In genomic region chr1:163337821-163338220, GRCm38 (mm10) we compare ENCODE assay signal across 13 mouse cellular contexts. TPM values are rescaled to one million over a fixed set of nuclear protein-coding genes. Genes with fewer than 3 reads are reported as not detected.
DNase-seq lines count a peak whose midpoint lies in the region; ATAC-seq and TF ChIP-seq lines count a peak whose summit lies in the region.
"Had no signal": no experiment of that assay in that cellular context is flagged by ENCODE, and none has a peak within 500 bp of the region (broad histone marks: within the 10 kb centered on the region; RNA-seq: fewer than 3 reads in every experiment).

No protein-coding gene starts in this region.

- 0 out of 2 replicates have a peak, but pooled peaks cover 3% of the 10 kb centered on the region for H3K4me1 ChIP-seq in liver, adult 2 months (ENCODE audit: control insufficient read depth, insufficient read depth, low read length)
- peaks cover 6% of the 10 kb centered on the region; the same call in 1 of the 2 replicates for H3K4me1 ChIP-seq in liver, postnatal 0 days (ENCODE audit: insufficient read depth)
- peaks cover 11% of the 10 kb centered on the region; the same call in 1 of the 2 replicates for H3K4me1 ChIP-seq in forebrain, postnatal 0 days (ENCODE audit: insufficient read depth)
- H3K4me1 ChIP-seq in midbrain, embryonic 15.5 days: no peaks in the 10 kb centered on the region
- H3K4me1 ChIP-seq: liver, embryonic 12.5 days; midbrain, embryonic 13.5 days; neural tube, embryonic 12.5 days had no signal

- H3K27ac ChIP-seq in liver, adult 2 months (replicated peaks; ENCODE audit: insufficient read depth, low read depth, low read length): no peak overlapping the region
- no peak overlapping the region for H3K27ac ChIP-seq in liver, postnatal 0 days (ENCODE audit: low read depth)
- no peak overlapping the region for H3K27ac ChIP-seq in forebrain, postnatal 0 days (ENCODE audit: low read depth, low read length)
- no peak overlapping the region for H3K27ac ChIP-seq in midbrain, embryonic 15.5 days
- H3K27ac ChIP-seq: liver, embryonic 12.5 days; midbrain, embryonic 13.5 days; neural tube, embryonic 12.5 days had no signal

- TF ChIP-seq POLR2A in liver, adult 2 months (IDR thresholded peaks at IDR 0.05; ENCODE audit: extremely low read depth, insufficient read depth, low read length): no peak

- TF ChIP-seq CTCF in liver, adult 2 months (IDR thresholded peaks at IDR 0.05; ENCODE audit: low read depth, low read length): no peak
- TF ChIP-seq CTCF in liver, postnatal 0 days (IDR thresholded peaks at IDR 0.05; ENCODE audit: low read depth): no peak
- TF ChIP-seq CTCF in forebrain, postnatal 0 days (IDR thresholded peaks at IDR 0.05; ENCODE audit: low read depth): no peak

- H3K4me3 ChIP-seq in liver, adult 2 months (ENCODE audit: insufficient read depth, low read depth, low read length): no peak overlapping the region
- no peak overlapping the region for H3K4me3 ChIP-seq in liver, postnatal 0 days (ENCODE audit: low read depth, low read length)
- no peak overlapping the region for H3K4me3 ChIP-seq in forebrain, postnatal 0 days (ENCODE audit: low read depth, low read length)
- H3K4me3 ChIP-seq in midbrain, embryonic 15.5 days: no peak overlapping the region
- H3K4me3 ChIP-seq: liver, embryonic 12.5 days; midbrain, embryonic 13.5 days; neural tube, embryonic 12.5 days had no signal

- no peaks in the 10 kb centered on the region; the same call in 1 of the 2 replicates for H3K9me3 ChIP-seq in liver, postnatal 0 days (ENCODE audit: low read length)
- H3K9me3 ChIP-seq in forebrain, postnatal 0 days (ENCODE audit: low read length): no peaks in the 10 kb centered on the region
- no peaks in the 10 kb centered on the region for H3K9me3 ChIP-seq in midbrain, embryonic 15.5 days
- H3K9me3 ChIP-seq: liver, embryonic 12.5 days; midbrain, embryonic 13.5 days; neural tube, embryonic 12.5 days had no signal

- DNase-seq in gastrocnemius, adult 18-20 months (ENCODE audit: low spot score): peak; percentile 48
- DNase-seq in gastrocnemius, postnatal 4 days (ENCODE audit: low spot score in 2 of 2): no peak
- peak; percentile 10 for DNase-seq in liver, adult 2 months (ENCODE audit: extremely low read depth, low read depth, low spot score)
- no peak for DNase-seq in liver, postnatal 0 days
- peak; percentile 81 for DNase-seq in forebrain, postnatal 0 days
- no peak for DNase-seq in thymus, postnatal 4 days
- DNase-seq: kidney, postnatal 25 days; lung, postnatal 14 days had no signal

- no peak overlapping the region for H3K9ac ChIP-seq in liver, adult 2 months (ENCODE audit: low read depth, low read length)
- no peak overlapping the region for H3K9ac ChIP-seq in liver, postnatal 0 days (replicated peaks)
- H3K9ac ChIP-seq in forebrain, postnatal 0 days: no peak overlapping the region
- no peak overlapping the region for H3K9ac ChIP-seq in midbrain, embryonic 15.5 days
- H3K9ac ChIP-seq: liver, embryonic 12.5 days; midbrain, embryonic 13.5 days; neural tube, embryonic 12.5 days had no signal

- no peak for ATAC-seq in liver, postnatal 0 days
- ATAC-seq in forebrain, postnatal 0 days: peak; percentile 79
- peak; percentile 57 for ATAC-seq in megakaryocyte progenitor cell, adult 5-6 weeks (replicated peaks; ENCODE audit: poor library complexity)
- ATAC-seq in midbrain, embryonic 15.5 days (replicated peaks): no peak
- ATAC-seq: liver, embryonic 12.5 days had no signal

- H3K36me3 ChIP-seq in liver, adult 2 months (ENCODE audit: control insufficient read depth, insufficient read depth, low read length): no peaks in the 10 kb centered on the region
- no peaks in the 10 kb centered on the region for H3K36me3 ChIP-seq in liver, postnatal 0 days (replicated peaks; ENCODE audit: insufficient read depth, low read length)
- H3K36me3 ChIP-seq in forebrain, postnatal 0 days (ENCODE audit: insufficient read depth): no peaks in the 10 kb centered on the region
- H3K36me3 ChIP-seq in midbrain, embryonic 15.5 days (replicated peaks): no peaks in the 10 kb centered on the region
- H3K36me3 ChIP-seq: liver, embryonic 12.5 days; midbrain, embryonic 13.5 days; neural tube, embryonic 12.5 days had no signal

- no peaks in the 10 kb centered on the region for H3K27me3 ChIP-seq in liver, adult 2 months (ENCODE audit: control insufficient read depth, insufficient read depth, low read length)
- no peaks in the 10 kb centered on the region for H3K27me3 ChIP-seq in liver, postnatal 0 days (ENCODE audit: insufficient read depth, low read length)
- H3K27me3 ChIP-seq in forebrain, postnatal 0 days (ENCODE audit: insufficient read depth, low read length): no peaks in the 10 kb centered on the region
- H3K27me3 ChIP-seq in midbrain, embryonic 15.5 days (replicated peaks): no peaks in the 10 kb centered on the region
- H3K27me3 ChIP-seq: liver, embryonic 12.5 days; midbrain, embryonic 13.5 days; neural tube, embryonic 12.5 days had no signal

- no peaks in the 10 kb centered on the region for H3K79me2 ChIP-seq in liver, adult 2 months (ENCODE audit: control insufficient read depth, insufficient read depth, low read length)

- 77% methylated on average over 2 of the region's 2 CpGs for WGBS in liver, adult 2 months
- WGBS in liver, postnatal 0 days (ENCODE audit: insufficient replicate concordance): 73% methylated on average over 2 of the region's 2 CpGs
- WGBS in forebrain, postnatal 0 days: 46% methylated on average over 2 of the region's 2 CpGs
- WGBS in midbrain, embryonic 15.5 days: 90% methylated on average over 2 of the region's 2 CpGs

- no peak for TF ChIP-seq EP300 in liver, postnatal 0 days (IDR thresholded peaks at IDR 0.05; ENCODE audit: low read depth)

- no peak overlapping the region for H3K4me2 ChIP-seq in liver, postnatal 0 days (ENCODE audit: low read depth, low read length)
- no peak overlapping the region for H3K4me2 ChIP-seq in forebrain, postnatal 0 days (ENCODE audit: low read depth)
- no peak overlapping the region for H3K4me2 ChIP-seq in midbrain, embryonic 15.5 days
- H3K4me2 ChIP-seq: liver, embryonic 12.5 days; midbrain, embryonic 13.5 days; neural tube, embryonic 12.5 days had no signal

RNA-seq across cellular contexts. Expression of gene Prrx1, which starts 24.3 kb away (rescaled TPM):
- total RNA-seq in gastrocnemius, adult 18-20 months (2021): 10 to 100 TPM; 43.6 to 51.3 TPM
- 10 to 100 TPM; 92.7 to 95.0 TPM for total RNA-seq in gastrocnemius, postnatal 4 days (2021)
- total RNA-seq in liver, adult 2 months (2014; rRNA removed): 0.40 and 0.46 TPM in 2 replicates
- 0.04 and 0.06 TPM in 2 replicates for polyA plus RNA-seq in liver, adult 2 months (2012; rRNA removed)
- polyA plus RNA-seq in liver, postnatal 0 days (2015; fragmentation: Nextera tagmentation; extraction: Ambion mirVana): 0.13 and 0.37 TPM in 2 replicates
- 4.3 and 7.3 TPM in 2 replicates for total RNA-seq in forebrain, postnatal 0 days (2014; rRNA removed)
- 3.3 and 4.0 TPM in 2 replicates for polyA plus RNA-seq in forebrain, postnatal 0 days (2015; fragmentation: Nextera tagmentation; extraction: Ambion mirVana)
- total RNA-seq in megakaryocyte progenitor cell, adult 5-6 weeks (2015): not detected in 2 replicates
- not detected in 2 replicates for total RNA-seq in megakaryocyte progenitor cell, adult 5-6 weeks (2017)
- polyA plus RNA-seq in midbrain, embryonic 15.5 days (2015; fragmentation: Nextera tagmentation; extraction: Ambion mirVana): 3.6 and 4.2 TPM in 2 replicates

Comparison
In these comparisons a context has a peak if more than half of its experiments do, and no peak if none do; other contexts are left out.
1. DNase-seq: peak in gastrocnemius, adult 18-20 months (single experiment), liver, adult 2 months (single experiment) and forebrain, postnatal 0 days (single experiment); none in gastrocnemius, postnatal 4 days (0 of 2), liver, postnatal 0 days (single experiment) and thymus, postnatal 4 days (single experiment).
2. ATAC-seq: peak in forebrain, postnatal 0 days (single experiment) and megakaryocyte progenitor cell, adult 5-6 weeks (single experiment); none in liver, postnatal 0 days (single experiment) and midbrain, embryonic 15.5 days (single experiment).